Mouse (Mus musculus) gastrocnemius, adult 18-20 months (tissue): ENCODE data around the gene Lyrm7. TPM values are rescaled to one million over a fixed set of nuclear protein-coding genes. Genes with fewer than 3 reads are reported as not detected.
"Not testable (repeated sequence)": the region's sequence is repeated elsewhere in the genome, so short reads cannot be mapped to it uniquely, and the experiment has no call there.

Experiments
- DNase-seq: peaks from one replicate; pipeline ENCODE4 v3.0.0; 2021; ENCODE audit warnings: low spot score
- long read RNA-seq, 2 experiments: library from polyadenylated mRNA; stranded (forward); transcript quantifications; one replicate each; pipeline ENCODE4 v2.0.0; 2021
- total RNA-seq, 2 experiments: library from RNA; stranded (reverse); gene quantifications; 2 replicates each; pipeline ENCODE4 v1.2.3; 2021

Gene Lyrm7
- 10 to 100 TPM; 18.6 to 19.1 TPM for total RNA-seq
- long read RNA-seq, experiment 1, transcript Lyrm7-205 (5 exons, 3,431 nt), result major isoform, 14 of 20 reads
- long read RNA-seq, experiment 1, partial matches to known transcripts, result 1 of 20 reads
- long read RNA-seq, experiment 1, other reads (novel, unspliced or antisense), result 4 of 20 reads
- long read RNA-seq, experiment 2, transcript Lyrm7-205 (5 exons, 3,431 nt), result major isoform, 11 of 13 reads
- long read RNA-seq, experiment 2, partial matches to known transcripts, result 0 of 13 reads
- long read RNA-seq, experiment 2, other reads (novel, unspliced or antisense), result 2 of 13 reads

GRCm38 (mm10) chr11:54860256-54861038 is at the start of gene Lyrm7:
Gene Lyrm7, minus strand, starts transcription at chr11:54860916.
- peak; percentile 98 for DNase-seq

- no peak for DNase-seq
These were observed 49.5 kb upstream of the Lyrm7 start for GRCm38 (mm10) chr11:54910081-54910665.

GRCm38 (mm10) chr11:54909273-54909672 is 48.6 kb upstream of the Lyrm7 start:
- no peak for DNase-seq

- no peak for DNase-seq
These were observed 46.5 kb upstream of the Lyrm7 start for GRCm38 (mm10) chr11:54907259-54907658.

GRCm38 (mm10) chr11:54906466-54906865 is 45.8 kb upstream of the Lyrm7 start:
- DNase-seq, result no peak

GRCm38 (mm10) chr11:54905931-54906330 is 45.2 kb upstream of the Lyrm7 start:
- peak; percentile 43 for DNase-seq

- DNase-seq, result no peak
These were observed 44.4 kb upstream of the Lyrm7 start for GRCm38 (mm10) chr11:54905086-54905485.

GRCm38 (mm10) chr11:54903940-54904706 is 43.4 kb upstream of the Lyrm7 start:
- no peak for DNase-seq

- no peak for DNase-seq
These were observed 42.6 kb upstream of the Lyrm7 start for GRCm38 (mm10) chr11:54903339-54903738.

- peak; percentile 88 for DNase-seq
These were observed 41.9 kb upstream of the Lyrm7 start, which contains the start of gene Gpx3 for GRCm38 (mm10) chr11:54902333-54903323. Gene Gpx3, plus strand, starts transcription at chr11:54902453.

GRCm38 (mm10) chr11:54899657-54900056 is 38.9 kb upstream of the Lyrm7 start:
- DNase-seq, result no peak

- no peak for DNase-seq
These were observed 36.8 kb upstream of the Lyrm7 start for GRCm38 (mm10) chr11:54897470-54897869.

GRCm38 (mm10) chr11:54896646-54897045 is 35.9 kb upstream of the Lyrm7 start:
- not testable (repeated sequence) for DNase-seq

- no peak for DNase-seq
These were observed 33.9 kb upstream of the Lyrm7 start for GRCm38 (mm10) chr11:54894589-54894988.

GRCm38 (mm10) chr11:54892091-54892490 is 31.4 kb upstream of the Lyrm7 start:
- no peak for DNase-seq

GRCm38 (mm10) chr11:54891341-54891740 is 30.6 kb upstream of the Lyrm7 start:
- no peak for DNase-seq

- DNase-seq, result no peak
These were observed 27.2 kb upstream of the Lyrm7 start for GRCm38 (mm10) chr11:54887927-54888326.

GRCm38 (mm10) chr11:54885406-54885805 is 24.7 kb upstream of the Lyrm7 start:
- DNase-seq, result no peak

GRCm38 (mm10) chr11:54884937-54885336 is 24.2 kb upstream of the Lyrm7 start:
- DNase-seq, result peak; percentile 88

- no peak for DNase-seq
These were observed 23.6 kb upstream of the Lyrm7 start for GRCm38 (mm10) chr11:54884197-54884828.
